Mouse (Mus musculus) forebrain, postnatal 0 days (tissue): ENCODE data around the gene Nutf2-ps1. TPM values are rescaled to one million over a fixed set of nuclear protein-coding genes. Genes with fewer than 3 reads are reported as not detected.

ENCODE experiments used
- ATAC-seq: fragments of 200-750 bp; cut with Nextera tagmentation; 2 replicates; pipeline ENCODE4 v1.8.0; 2017; ENCODE audit warnings: mild to moderate bottlenecking, moderate library complexity
- DNase-seq: peaks from one replicate; pipeline ENCODE4 v3.0.0-alpha.2; 2015
- H3K27ac ChIP-seq: fragments of 300-500 bp; sonication (generic); 2 replicates; pipeline ENCODE4 v1.5.1; 2014; ENCODE audit warnings: low read depth, mild to moderate bottlenecking, antibody characterized with exemption, low read length, moderate library complexity, mixed read lengths
- H3K27me3 ChIP-seq: fragments of 300-500 bp; sonication (generic); 2 replicates; pipeline ENCODE4 v1.6.1; 2014; ENCODE audit warnings: mild to moderate bottlenecking, low read length, mixed read lengths; ENCODE audit not compliant: insufficient read depth
- H3K36me3 ChIP-seq: fragments of 300-500 bp; sonication (generic); 2 replicates; pipeline ENCODE4 v1.6.1; 2014; ENCODE audit warnings: mild to moderate bottlenecking, moderate library complexity; ENCODE audit not compliant: insufficient read depth
- H3K4me1 ChIP-seq: fragments of 300-500 bp; sonication (generic); 2 replicates; pipeline ENCODE4 v1.6.1; 2014; ENCODE audit warnings: antibody characterized with exemption; ENCODE audit not compliant: insufficient read depth
- H3K4me2 ChIP-seq: fragments of 300-500 bp; sonication (generic); 2 replicates; pipeline ENCODE4 v1.6.1; 2014; ENCODE audit warnings: low read depth, mild to moderate bottlenecking, moderate library complexity
- H3K4me3 ChIP-seq: fragments of 300-500 bp; sonication (generic); 2 replicates; pipeline ENCODE4 v1.5.1; 2014; ENCODE audit warnings: low read depth, low read length, mixed read lengths
- H3K9ac ChIP-seq: fragments of 300-500 bp; sonication (generic); 2 replicates; pipeline ENCODE4 v1.6.1; 2014; ENCODE audit warnings: mild to moderate bottlenecking
- H3K9me3 ChIP-seq: fragments of 300-500 bp; sonication (generic); 2 replicates; pipeline ENCODE4 v1.6.1; 2016; ENCODE audit warnings: low read length
- CTCF ChIP-seq: sonication (generic); IDR thresholded peaks from 2 replicates; pipeline ENCODE4 v1.5.1; 2016; ENCODE audit warnings: antibody characterized with exemption, control low read depth, low read depth
- WGBS: fragments of 180-500 bp; shearing (Covaris S2); extraction: QIAGEN DNeasy Blood & Tissue Kit; methylation state at CpG from one replicate; pipeline ENCODE4 v1.1.7; 2014; 5-methylcytosine and 5-hydroxymethylcytosine counted together
- polyA plus RNA-seq: library from polyadenylated mRNA; unstranded; fragments of >200 nt; fragmentation: Nextera tagmentation; extraction: Ambion mirVana; gene quantifications from 2 replicates; pipeline ENCODE4 v1.2.1, GENCODE M21; 2015
- total RNA-seq: library from RNA; depleted of rRNA; stranded (reverse); fragments of >200 nt; gene quantifications from 2 replicates; pipeline ENCODE4 v1.2.3, GENCODE M21; 2014

Gene Nutf2-ps1
- total and polyA plus RNA-seq, 2 experiments from 2014 or later = 78.8 to 184 TPM

- H3K36me3 ChIP-seq = no peaks in the 10 kb centered on the region
- no peaks in the 10 kb centered on the region for H3K9me3 ChIP-seq
- DNase-seq (no peak), ATAC-seq (no peak)
- H3K9ac ChIP-seq = no peak overlapping the region
- H3K27ac ChIP-seq = no peak overlapping the region
- WGBS = 83% methylated on average over 4 of the region's 4 CpGs
- no peak overlapping the region for H3K4me3 ChIP-seq
- no peak overlapping the region for H3K4me2 ChIP-seq
- TF ChIP-seq CTCF = no peak
- no peaks in the 10 kb centered on the region for H3K4me1 ChIP-seq
- no peaks in the 10 kb centered on the region for H3K27me3 ChIP-seq
These were observed 13.4 kb downstream of the Nutf2-ps1 start for GRCm38 (mm10) chr19:53575296-53576010.

GRCm38 (mm10) chr19:53574546-53574945, 14.3 kb downstream of the Nutf2-ps1 start:
- H3K9ac ChIP-seq = no peak overlapping the region
- H3K27ac ChIP-seq = no peak overlapping the region
- no peaks in the 10 kb centered on the region for H3K9me3 ChIP-seq
- 88% methylated on average over 7 of the region's 7 CpGs for WGBS
- no peak overlapping the region for H3K4me3 ChIP-seq
- no peaks in the 10 kb centered on the region for H3K36me3 ChIP-seq
- H3K27me3 ChIP-seq = no peaks in the 10 kb centered on the region
- no peak for TF ChIP-seq CTCF
- no peaks in the 10 kb centered on the region for H3K4me1 ChIP-seq
- no peak for DNase-seq
- H3K4me2 ChIP-seq = no peak overlapping the region
- ATAC-seq = no peak

DNA sequence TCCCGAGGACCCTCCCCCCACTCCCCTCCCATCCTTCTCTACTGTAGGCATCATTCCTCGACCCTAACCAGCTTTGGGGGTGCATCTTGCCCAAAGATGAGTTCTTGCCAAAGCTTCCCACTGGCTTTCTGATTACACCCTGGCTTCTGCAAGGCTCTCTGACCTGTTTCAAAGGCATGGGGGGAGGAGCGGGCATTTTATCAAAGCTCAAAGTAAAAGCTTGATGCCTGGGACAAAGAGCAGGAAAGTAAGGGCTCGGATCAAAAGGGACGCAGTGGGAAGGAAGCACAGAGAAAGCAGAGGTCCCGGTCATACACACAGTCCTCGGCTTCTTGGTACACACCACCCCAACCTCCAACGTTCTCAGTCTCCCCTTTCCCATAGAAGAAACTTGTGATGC, 14.7 kb downstream of the Nutf2-ps1 start:
- no peaks in the 10 kb centered on the region for H3K9me3 ChIP-seq

GRCm38 (mm10) chr19:53573151-53573550, 15.7 kb downstream of the Nutf2-ps1 start:
- 81% methylated on average over 3 of the region's 3 CpGs for WGBS
- TF ChIP-seq CTCF = no peak

More for the DNA sequence above, 14.7 kb downstream of the Nutf2-ps1 start:
- no peaks in the 10 kb centered on the region for H3K4me1 ChIP-seq
- H3K9ac ChIP-seq = no peak overlapping the region
- no peak overlapping the region for H3K27ac ChIP-seq
- TF ChIP-seq CTCF = no peak
- WGBS = 42% methylated on average over 8 of the region's 8 CpGs
- no peaks in the 10 kb centered on the region for H3K36me3 ChIP-seq
- DNase-seq (no peak), ATAC-seq (no peak)
- H3K4me2 ChIP-seq = no peak overlapping the region
- H3K4me3 ChIP-seq = no peak overlapping the region
- H3K27me3 ChIP-seq = no peaks in the 10 kb centered on the region

GRCm38 (mm10) chr19:53572607-53573006, 16.3 kb downstream of the Nutf2-ps1 start:
- ATAC-seq = no peak
- Histone ChIP-seq H3K27ac (no peak overlapping the region), H3K4me3 (no peak overlapping the region), H3K9ac (no peak overlapping the region), H3K4me1 (no peaks in the 10 kb centered on the region), H3K4me2 (no peak overlapping the region), H3K27me3 (no peaks in the 10 kb centered on the region), H3K36me3 (no peaks in the 10 kb centered on the region), H3K9me3 (no peaks in the 10 kb centered on the region)
- DNase-seq = no peak
- no peak for TF ChIP-seq CTCF
- WGBS = 80% methylated on average over 12 of the region's 12 CpGs

More at GRCm38 (mm10) chr19:53573151-53573550, 15.7 kb downstream of the Nutf2-ps1 start:
- no peak for DNase-seq
- Histone ChIP-seq H3K36me3 (no peaks in the 10 kb centered on the region), H3K9me3 (no peaks in the 10 kb centered on the region), H3K4me2 (no peak overlapping the region), H3K4me3 (no peak overlapping the region), H3K9ac (no peak overlapping the region), H3K4me1 (no peaks in the 10 kb centered on the region), H3K27ac (no peak overlapping the region), H3K27me3 (no peaks in the 10 kb centered on the region)
- ATAC-seq = no peak

DNA sequence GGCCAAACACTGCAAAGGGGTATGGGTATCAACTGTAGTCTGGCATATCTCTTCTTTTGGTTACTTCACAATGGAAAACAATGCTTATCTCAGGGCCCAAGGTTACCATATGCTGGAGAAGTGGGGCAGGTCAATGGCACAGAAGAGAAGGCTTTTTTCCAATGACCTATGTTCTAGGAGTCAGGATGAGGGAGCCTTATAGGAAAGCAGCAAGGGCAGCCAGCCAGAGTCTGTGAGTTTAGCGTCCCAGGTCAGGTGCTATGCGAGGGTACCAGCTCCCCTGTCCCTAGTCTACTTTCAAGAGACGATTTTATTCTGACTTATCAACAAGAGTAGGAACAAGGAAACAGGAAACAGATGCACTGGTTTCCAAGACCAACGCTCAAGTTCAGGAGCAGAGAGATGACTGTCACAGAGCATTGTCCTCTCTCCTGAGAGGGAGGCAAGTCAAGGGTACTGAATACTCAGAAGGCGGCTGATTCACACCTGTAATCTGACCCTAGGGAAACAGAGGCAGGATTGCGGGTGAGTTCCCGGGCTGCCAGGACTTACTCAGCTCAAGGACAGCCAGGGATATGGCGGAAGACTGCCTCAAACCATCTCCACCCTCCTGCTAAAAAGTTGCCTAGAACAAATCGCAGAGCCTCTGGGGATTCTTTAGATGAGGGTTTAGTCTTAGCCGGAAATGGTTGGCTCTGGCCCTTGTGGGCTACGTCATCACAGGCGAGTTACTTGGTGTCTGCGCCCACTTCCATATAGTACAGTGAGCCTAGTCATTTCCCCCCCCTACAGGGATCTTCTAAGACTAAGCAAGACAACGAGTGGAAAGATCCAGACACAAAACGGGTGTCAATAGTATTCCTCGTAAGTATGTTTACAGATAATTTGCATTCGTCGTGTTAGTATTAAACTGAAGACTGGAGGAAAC, 17.1 kb downstream of the Nutf2-ps1 start:
- no peak for DNase-seq
- no peaks in the 10 kb centered on the region for H3K9me3 ChIP-seq
- WGBS = 86% methylated on average over 18 of the region's 18 CpGs
- no peaks in the 10 kb centered on the region for H3K36me3 ChIP-seq
- no peaks in the 10 kb centered on the region for H3K27me3 ChIP-seq
- no peak for TF ChIP-seq CTCF
- H3K4me1 ChIP-seq = no peaks in the 10 kb centered on the region
- H3K4me2 ChIP-seq = no peak overlapping the region
- no peak overlapping the region for H3K27ac ChIP-seq
- ATAC-seq = no peak
- H3K9ac ChIP-seq = no peak overlapping the region
- no peak overlapping the region for H3K4me3 ChIP-seq

DNA sequence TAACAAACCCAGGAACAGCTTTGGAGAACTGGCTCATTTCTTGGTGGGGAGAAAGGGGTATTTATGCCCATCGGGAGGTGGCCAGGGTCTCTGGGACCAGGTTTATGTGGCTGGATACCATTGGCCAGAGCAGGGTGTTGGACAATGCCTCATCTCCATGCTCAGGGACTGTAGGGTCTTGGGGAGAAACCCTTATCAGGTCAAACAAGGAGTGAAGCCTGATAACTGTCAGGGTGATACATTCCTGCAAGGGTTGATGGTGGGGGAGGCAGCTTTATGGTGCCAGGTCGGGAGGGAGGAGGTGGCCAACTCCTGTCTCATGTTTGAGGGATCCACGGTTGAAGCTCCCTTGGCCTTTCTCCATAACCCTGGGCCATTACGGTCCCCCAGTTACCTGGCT, 17.8 kb downstream of the Nutf2-ps1 start:
- no peak overlapping the region for H3K9ac ChIP-seq
- ATAC-seq (no peak), DNase-seq (no peak)
- no peaks in the 10 kb centered on the region for H3K9me3 ChIP-seq
- no peaks in the 10 kb centered on the region for H3K4me1 ChIP-seq
- no peak overlapping the region for H3K4me3 ChIP-seq
- no peak for TF ChIP-seq CTCF
- no peak overlapping the region for H3K27ac ChIP-seq
- no peaks in the 10 kb centered on the region for H3K27me3 ChIP-seq
- H3K4me2 ChIP-seq = no peak overlapping the region
- 89% methylated on average over 4 of the region's 4 CpGs for WGBS
- H3K36me3 ChIP-seq = no peaks in the 10 kb centered on the region
